Mouse (Mus musculus) megakaryocyte-erythroid progenitor cell, adult 5-6 weeks (primary cell): ENCODE results near the gene Dcaf10. TPM values are rescaled to one million over a fixed set of nuclear protein-coding genes. Genes with fewer than 3 reads are reported as not detected.
A peak's percentile ranks its signal among the peaks of the same experiment; 100 is the strongest.
"Not testable (repeated sequence)": the region's sequence is repeated elsewhere in the genome, so short reads cannot be mapped to it uniquely, and the experiment has no call there.

ENCODE experiments used
- ATAC-seq: replicated peaks from 2 replicates; pipeline ENCODE4 v1.8.0; 2016; ENCODE audit warnings: mild to moderate bottlenecking, inconsistent platforms; ENCODE audit not compliant: severe bottlenecking, poor library complexity, low FRiP score, low TSS enrichment
- total RNA-seq, 2 experiments: library from RNA; stranded (forward) in 1 of 2; stranded (reverse) in 1 of 2; fragments of 200-1000, 215-1000 nt in 1 of 2; fragments of >200 nt in 1 of 2; fragmentation: Nextera tagmentation in 1 of 2; gene quantifications; 2 replicates each; pipeline ENCODE4 v1.2.3; 2014 to 2017

Gene Dcaf10
- total RNA-seq, 2 experiments from 2014 or later, result 11.9 to 19.7 TPM

DNA sequence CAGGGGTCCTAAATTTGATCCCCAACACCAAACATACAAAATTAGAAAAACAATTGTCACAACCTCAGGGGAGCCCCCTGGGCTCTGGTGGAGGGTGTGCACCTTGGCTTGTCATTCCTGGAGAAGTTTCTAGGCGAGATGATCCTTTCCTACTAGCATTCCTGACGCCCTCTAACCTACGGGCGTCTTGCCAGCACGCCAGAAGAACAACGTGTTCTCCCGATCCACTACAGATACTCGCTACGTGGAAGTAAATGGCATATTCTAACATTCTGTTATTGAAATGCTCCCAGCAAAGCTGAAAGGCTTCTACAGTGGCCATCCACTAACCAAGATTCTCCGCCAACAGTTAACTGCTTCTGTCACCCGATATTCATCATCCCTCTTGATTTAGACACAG is 50.7 kb downstream of the Dcaf10 start:
- ATAC-seq, result no peak

DNA sequence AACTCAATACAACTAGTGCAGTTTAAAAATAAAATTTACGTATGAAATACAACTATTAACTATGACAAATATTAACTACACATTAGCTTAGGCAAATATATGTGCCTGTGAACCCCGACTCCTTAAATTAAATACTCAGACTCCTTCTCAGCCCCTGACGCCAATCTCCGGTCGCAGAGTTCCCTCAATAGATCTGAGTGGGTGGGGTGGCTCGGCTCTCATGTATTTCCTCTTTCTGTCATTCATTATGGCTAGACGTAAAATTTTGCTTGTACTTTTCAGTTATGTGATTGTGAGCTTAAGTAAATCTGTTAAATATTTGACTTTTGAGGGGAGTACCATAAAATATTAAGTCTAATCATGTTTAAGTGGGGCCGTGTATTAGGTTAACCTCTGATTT is 51.1 kb downstream of the Dcaf10 start:
- ATAC-seq, result no peak

DNA sequence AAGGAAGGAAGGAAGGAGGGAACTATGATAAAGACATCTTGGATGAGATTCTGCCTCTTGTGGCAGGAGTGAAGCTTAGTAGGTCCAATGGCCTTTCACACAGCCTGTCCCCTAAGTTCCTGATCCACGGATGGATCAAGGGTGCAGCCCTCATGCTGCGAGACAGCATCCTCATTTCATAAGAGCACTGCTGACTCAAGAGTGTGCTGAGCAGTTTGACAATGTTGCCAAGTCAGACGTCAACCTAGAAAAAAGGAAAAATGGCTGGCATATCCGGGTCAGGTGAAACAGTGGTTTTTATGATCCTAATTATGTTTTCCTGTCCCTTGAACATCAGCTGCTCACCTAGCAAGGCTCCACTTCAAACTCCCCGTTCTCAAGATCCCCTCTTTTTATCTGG is 51.8 kb downstream of the Dcaf10 start:
- no peak for ATAC-seq

DNA sequence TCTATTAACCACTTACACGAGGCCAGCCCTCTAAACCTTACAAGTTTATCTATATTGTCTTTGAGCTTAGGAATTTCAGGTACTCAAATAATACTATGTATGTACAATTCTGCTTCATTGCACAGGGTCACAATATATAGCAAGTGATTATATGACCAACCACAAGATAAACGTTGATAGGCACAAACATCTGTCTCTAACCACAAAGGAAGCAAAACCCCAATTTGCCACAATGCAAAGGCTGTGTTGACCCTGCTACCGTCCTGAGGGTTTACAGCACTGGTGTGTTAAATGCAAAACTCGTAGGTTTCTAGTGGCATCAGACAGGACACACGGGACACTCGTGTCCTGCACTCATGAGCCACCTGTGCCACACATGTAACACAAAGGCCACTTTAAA is 54.3 kb downstream of the Dcaf10 start:
- not testable (repeated sequence) for ATAC-seq

DNA sequence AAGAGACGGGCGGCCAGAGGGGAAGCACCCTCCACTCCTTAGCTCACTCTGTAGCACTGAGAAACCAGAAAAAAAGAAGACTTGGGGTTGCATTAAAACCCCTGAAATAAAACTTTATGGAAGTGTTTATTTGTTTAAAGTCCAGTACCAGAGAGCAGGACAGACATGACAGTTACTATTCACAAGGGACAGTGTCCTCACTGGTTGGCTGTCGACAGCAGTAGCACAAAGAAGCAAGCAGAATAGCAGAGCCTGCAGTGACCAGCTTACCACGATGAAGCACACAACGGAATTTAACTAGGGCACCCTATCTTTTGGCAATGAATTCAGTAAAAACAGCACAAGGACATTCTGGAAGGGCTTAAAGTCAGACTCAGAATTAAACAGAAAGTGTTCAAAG is 56.4 kb downstream of the Dcaf10 start:
- not testable (repeated sequence) for ATAC-seq

DNA sequence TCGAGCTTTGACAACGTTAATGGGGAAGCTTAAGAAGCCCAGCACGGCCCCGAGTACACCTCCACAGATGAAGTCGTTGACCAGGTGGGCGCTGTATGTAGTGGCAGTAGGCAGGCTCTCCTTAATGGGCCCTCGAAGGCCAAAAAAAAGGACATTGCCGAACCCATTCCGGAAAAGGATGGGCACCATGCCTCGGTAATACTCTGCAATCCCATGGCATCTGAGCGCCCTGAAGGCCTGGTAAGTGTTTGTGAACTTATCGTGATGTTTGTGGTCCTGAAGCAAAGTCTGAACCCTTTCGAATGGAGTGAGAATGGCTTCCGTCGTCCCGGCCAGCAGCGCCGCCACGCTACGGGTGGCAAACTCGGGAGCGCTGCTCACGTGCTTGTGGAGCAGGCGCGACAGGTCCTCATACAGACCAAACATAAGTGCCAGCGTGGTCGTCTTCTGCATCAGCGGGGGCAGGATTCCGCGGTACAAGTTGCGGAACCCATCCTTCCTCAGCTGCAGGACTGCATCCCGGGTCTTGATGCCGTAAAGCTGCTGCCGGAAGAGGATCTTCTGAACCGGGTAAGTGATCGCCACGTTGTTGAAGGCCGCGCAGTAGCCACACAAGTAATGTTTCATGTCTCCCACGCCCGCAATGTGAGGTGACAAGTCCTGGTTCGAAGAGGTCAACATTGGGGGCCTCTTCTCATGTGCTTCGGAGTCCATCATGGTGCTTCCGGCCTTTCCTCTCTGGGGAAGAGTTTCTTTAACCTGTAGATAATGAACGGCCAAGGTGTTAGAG is 57.7 kb downstream of the Dcaf10 start:
- ATAC-seq, result no peak

DNA sequence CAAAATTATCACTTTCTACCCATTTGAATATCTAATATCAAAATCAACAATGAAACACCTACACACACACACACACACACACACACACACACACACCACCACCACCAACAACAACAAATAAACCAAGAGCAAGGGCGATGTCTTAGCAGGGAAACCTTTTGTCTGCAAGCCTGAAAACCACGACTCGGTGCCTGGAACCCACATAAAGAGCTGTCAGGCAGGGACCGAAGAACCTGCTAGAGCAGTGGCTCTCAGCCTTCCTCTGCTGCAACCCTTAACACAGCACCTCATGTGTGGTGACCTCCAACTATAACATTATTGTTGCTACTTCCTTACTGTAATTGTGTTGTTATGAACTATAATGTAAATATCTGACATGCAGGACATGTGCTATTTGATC is 60.4 kb downstream of the Dcaf10 start:
- ATAC-seq, result no peak

DNA sequence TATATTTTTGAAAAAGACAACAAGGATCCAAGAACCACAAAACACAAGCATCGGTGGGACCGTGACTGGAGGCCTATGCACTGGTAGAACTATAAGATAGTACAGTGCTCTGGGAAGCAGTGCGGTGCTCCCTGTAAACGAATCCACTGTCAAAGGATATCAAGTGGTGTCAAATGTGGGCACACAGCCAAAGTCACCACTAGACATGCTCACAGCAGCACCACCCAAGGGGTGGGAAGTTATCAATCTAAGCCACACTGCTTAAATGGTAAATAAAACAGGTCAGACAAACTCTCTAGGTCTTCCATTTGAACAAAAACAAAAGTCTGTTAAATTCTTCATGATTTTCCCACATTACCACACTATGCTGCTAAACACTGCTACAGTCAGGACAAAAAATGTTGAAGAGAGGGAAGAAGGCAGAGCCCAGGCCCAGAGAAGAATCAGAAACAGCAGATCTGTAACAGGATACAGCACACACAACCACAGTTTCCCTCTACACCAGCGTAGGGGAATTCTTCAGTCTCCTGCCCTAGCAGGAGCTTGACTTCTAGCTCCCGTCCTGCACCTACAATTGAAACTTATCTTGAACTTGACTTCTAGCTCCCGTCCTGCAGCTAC is 61.1 kb downstream of the Dcaf10 start:
- ATAC-seq, result peak; percentile 79

DNA sequence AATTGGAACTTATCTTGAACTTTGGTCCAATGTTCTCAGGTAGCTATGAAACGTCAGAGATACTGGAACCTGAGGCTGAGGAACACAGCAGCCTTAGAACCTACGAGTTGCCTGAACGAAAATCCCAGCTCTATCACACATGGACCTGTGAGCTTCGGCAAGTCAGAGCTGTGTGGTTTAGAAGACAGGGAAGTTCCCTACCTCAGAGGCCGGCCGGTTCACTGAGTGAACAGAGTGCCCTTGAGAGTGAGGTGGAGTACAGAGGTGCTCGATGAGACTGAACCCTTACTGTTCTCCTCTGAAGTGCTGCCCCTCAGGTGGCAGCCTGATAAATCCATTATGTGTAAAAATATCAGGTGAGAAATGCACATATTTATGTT is 61.6 kb downstream of the Dcaf10 start:
- ATAC-seq, result 0 out of 2 replicates have a peak, but pooled peaks have one; percentile 15

DNA sequence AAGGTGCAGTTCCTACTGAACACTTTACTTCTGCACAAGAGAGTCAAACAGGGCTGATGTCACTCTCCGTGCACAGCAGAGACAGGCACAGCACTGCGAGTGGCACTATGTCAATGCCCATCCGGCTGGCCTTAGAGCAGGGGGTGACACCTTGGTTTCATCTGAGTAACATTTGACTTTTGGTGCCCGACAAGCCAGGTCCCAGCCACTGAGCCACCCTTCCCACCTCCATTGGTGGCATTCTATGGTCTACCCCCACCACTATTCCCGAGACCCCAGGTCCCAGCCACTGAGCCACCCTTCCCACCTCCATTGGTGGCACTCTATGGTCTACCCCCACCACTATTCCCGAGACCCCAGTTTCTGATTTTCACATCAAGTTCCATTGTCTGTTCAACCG is 62.2 kb downstream of the Dcaf10 start:
- no peak for ATAC-seq

DNA sequence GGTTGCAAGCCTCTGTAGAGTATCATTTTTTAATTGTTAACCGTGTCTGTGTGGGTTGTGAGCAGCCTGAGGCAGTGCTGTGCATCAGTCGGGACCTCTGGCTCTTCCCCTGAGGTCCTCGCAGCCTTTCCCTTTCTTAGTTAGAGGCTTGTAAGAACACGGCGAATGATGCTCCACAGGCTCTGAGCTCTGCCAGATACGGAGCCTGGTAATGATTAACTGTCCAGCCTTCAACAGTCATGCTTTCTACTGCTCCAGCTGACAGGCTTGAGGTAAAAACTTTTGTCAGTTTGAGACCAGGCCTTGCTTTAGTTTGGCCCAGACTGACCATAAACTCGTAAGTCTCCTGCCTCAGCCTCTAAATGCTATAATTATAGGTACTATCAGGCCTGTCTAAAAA is 63.4 kb downstream of the Dcaf10 start:
- no peak for ATAC-seq

DNA sequence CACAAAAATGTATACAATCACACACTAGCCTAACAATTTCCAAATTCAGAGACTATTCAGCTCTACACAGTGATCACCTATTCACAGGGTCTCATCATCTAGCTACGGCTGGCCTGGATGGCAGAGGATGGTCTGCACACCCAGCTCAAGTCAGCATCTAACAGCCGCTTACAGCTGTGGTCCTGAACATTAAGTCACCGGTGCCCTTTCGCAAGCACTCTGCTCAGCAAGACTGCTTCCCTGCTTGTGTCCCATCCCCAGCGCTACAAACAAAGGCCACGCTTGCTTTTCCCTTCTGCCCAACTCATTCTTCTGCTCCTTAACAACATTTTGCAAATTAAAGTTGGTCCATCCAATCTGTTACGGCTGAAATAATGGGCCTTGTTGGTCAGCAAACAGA is 64.5 kb downstream of the Dcaf10 start:
- ATAC-seq, result no peak

DNA sequence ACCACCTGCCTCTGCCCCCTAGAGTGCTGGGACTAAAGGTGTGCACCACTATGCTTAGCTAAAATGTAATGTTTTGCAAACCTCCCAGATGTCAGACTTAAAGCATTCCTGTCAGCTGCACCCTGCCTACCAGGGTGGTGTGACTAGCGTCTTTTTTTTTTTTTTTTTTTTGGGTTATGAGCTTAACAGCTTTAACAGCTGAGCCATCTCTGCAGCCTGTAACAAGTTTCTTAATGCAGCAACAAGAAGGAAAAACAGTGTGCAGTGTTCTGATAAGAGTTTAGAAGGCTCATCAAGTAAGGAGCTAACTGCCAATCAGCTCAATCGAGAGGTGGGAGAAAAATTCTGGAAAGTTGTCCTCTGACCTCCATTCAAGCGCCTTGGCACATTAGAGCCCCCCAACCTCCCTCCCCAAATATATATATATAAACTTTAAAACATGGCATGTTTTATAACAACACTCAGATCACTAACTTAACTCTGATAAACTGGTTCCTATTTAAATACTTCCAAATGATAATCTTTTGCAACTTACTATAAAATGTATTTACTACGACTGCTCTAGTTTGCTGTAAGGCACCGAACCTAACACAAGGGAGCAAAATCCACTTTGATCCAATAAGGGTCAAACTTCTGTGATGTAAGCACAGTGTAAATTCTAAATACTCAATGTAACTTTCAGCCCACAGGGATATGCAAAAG is 65.3 kb downstream of the Dcaf10 start:
- peak; percentile 46 for ATAC-seq

DNA sequence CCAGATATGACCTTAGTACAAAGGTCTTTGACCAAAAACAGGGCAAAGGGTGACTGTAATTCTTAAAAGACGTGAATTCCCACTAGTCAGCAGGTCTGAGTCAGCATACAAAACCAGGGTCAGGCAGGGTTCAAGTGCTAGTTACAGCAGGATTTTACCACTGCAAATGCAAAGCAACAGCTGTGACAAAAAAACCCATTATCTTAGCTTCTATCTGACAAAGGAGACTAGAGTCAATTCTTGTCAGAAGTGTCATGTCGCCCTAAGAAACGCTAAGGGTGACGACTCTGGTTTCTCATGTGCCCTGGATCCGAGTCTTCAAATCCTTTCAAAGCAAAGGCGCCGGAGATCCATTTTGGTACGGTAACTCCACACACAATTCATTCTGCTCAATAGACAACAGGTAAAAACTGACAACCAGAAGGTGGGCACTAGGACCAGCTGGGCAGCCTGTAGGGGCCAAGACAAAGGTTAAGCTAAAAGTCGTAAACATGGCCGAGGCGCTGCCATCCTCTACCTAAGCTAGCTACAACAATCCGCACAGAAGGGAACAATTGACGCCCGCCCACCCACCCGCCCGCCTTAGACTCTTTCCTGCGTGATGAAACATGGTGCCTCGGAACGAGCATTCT is 65.9 kb downstream of the Dcaf10 start:
- ATAC-seq, result no peak

DNA sequence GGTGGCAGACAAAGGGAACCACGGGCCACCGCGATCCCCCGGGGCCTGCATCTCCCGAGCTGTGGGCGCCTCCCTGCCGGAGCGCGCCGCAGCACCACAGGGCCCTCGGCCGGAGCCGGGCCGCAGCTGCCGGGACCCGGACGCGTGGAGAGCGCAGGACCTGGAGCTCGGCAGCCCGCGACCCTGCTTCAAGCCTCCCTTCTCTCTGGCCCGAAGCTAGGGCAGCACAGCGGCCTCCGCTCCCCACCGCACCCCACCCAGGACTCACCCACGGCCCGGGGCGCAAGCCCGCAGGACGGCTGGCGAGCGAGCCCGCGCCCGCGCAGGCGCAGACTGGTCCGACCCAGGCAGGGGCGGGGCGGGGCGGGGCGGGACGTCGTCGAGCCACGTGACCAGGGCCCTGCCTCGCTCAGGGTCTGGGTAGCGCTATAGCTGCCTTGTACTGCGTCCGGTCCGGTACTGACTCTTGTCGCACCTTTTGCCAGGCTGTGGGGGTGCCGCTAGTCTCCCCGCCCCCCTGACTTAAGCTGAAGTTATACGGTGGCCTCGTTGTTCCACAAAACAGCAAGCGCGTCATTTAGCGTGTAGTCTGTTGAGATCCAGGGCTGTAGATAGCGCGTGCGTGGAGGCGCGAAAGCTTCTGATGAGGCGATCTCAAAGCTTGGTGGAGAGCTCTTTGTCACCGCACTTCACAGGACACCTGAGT is 66.7 kb downstream of the Dcaf10 start, which contains the start of gene Slc25a51:
TSS of gene Slc25a51 (minus strand) at position 340 of the 706 bp plus-strand sequence.
- ATAC-seq, result peak; percentile 72

DNA sequence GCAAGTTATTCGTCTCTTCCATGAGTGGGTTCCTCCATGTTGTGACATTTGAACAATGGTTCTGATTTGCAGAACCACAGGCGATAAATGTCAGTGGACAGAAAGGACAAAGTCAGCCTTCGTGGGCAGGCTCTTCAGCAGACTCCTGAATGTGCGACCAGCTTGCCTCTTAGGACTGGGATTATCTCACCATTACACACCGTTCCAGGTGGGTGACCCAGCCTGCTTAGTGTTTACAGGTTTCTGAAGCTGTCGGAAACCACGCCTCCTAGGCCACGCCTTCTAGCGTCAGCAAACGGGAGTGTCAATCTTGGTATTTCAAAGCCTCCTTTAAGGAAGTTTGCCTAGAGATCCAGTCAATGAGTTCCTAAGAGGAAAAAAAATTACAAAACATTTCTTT is 67.4 kb downstream of the Dcaf10 start:
- peak; percentile 46 for ATAC-seq

DNA sequence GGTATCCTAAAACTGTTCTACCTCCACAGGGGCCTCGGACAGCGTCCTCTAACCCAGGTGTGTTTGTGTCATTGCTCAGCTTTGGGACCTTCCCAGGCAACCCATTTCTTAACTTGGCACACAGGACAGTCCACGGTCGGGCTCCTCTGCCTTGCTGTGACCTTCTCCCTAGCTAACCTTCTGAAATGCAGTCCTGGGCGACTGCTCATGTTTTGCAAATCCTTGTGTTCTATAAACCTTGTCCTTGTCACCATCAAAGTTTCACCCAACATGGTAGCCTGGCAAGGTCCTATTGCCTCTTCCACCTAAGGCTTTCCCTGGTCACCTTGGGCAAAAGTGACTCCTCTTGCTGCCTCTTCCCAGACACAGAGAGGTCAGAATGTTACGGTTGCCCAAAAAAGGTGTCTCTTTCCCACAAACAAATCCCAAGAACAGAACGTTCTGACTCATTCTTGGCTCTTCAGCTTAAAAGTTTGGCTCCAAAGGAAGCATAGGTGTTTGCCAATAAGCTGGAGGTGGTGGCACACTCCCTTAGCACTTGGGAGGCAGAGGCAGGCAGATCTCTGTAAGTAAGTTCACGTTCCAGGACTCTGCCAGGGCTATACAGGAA is 69.4 kb downstream of the Dcaf10 start:
- no peak for ATAC-seq

DNA sequence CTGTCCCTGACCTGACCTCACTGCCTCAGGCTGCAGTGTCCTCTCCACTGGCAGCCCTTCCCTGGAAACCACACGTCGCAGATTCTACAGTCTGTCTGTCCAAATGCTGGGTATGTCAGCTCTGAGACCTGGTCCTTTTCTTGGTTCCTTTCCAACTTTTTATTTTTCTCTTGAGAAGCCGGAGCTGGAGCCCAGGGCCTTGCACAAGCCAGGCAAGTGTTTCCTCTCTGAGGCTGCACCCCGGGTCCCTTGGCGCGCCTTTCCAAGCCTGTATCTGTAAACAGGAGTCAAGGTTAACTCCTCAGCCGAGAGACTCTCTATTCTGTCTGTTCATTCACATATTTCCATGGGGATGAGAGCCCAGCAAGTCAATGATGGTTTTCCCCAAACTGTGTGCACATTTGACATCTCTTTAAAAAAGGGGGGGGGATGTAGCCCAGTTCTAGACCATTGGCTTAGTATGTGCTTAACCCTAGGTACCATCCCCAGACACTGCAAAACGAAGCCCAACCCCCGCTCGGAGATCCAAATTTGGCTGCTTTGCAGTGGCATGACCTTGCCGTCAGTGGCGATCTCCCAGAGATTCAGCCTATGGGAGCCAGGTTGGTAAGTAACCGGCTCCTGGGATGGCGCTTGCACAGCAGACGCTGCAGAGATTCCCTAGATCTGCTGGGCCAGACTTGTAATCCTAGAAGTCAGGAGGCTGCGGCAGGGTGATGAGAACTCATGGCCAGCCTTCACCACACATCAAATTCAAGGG is 70.7 kb downstream of the Dcaf10 start:
- ATAC-seq, result no peak
